Mouse (Mus musculus) cortical plate, adult 2 months (tissue): ENCODE results near the gene Clhc1.

ENCODE experiments used
- CTCF ChIP-seq: fragments of 200-500 bp; IDR thresholded peaks from 2 replicates; pipeline ENCODE4 v1.5.1; 2011; ENCODE audit warnings: mild to moderate bottlenecking, control low read depth, low read length; ENCODE audit not compliant: insufficient read depth; ENCODE audit errors: extremely low read depth
- POLR2A ChIP-seq: fragments of 200-500 bp; IDR thresholded peaks from 2 replicates; pipeline ENCODE4 v1.6.1; 2011; ENCODE audit warnings: mild to moderate bottlenecking, low read length, control low read depth; ENCODE audit not compliant: insufficient read depth; ENCODE audit errors: extremely low read depth

DNA sequence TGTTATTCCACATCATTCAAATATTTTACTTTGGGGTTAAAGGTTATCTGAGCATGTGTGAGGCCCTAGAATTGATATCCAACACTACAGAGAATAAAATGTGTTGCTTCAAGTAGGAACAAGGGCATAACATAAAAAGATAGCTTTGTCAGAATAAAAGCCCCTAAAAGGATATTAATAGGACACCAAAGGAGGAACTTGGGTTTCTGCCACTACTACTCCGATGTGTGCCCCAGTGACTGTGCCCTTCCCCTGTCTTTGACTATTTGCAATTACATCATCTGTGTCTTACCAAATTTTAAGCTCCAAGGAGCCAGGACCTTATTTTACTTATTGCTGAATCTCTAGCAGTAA, 1.7 kb downstream of the Clhc1 start:
- TF ChIP-seq CTCF (no peak), POLR2A (no peak)
